Mouse (Mus musculus) G1E (cell line): ENCODE measurements around the gene Fopnl. TPM values are rescaled to one million over a fixed set of nuclear protein-coding genes. Genes with fewer than 3 reads are reported as not detected.

Experiments used
- ATAC-seq: 2 replicates; pipeline ENCODE4 v1.8.0; 2016; ENCODE audit warnings: mild to moderate bottlenecking; ENCODE audit not compliant: insufficient number of reproducible peaks, poor library complexity, low FRiP score, severe bottlenecking; ENCODE audit errors: extremely low read depth
- DNase-seq: peaks from one replicate; pipeline ENCODE4 v3.0.0; 2012; ENCODE audit warnings: low spot score
- H3K27me3 ChIP-seq: 2 replicates; pipeline ENCODE4 v1.6.1; 2012; ENCODE audit warnings: mild to moderate bottlenecking, low read length, inconsistent platforms; ENCODE audit not compliant: insufficient read depth
- H3K36me3 ChIP-seq: replicated peaks from 2 replicates; pipeline ENCODE3; 2012; ENCODE audit warnings: mild to moderate bottlenecking, inconsistent platforms
- H3K4me1 ChIP-seq: 2 replicates; pipeline ENCODE4 v1.6.1; 2012; ENCODE audit warnings: low read depth, low read length, inconsistent platforms, mixed read lengths; ENCODE audit not compliant: insufficient read depth
- H3K4me3 ChIP-seq: 2 replicates; pipeline ENCODE4 v1.5.1; 2012; ENCODE audit warnings: low read depth, mild to moderate bottlenecking, inconsistent platforms, low read length, moderate library complexity, mixed read lengths
- H3K9me3 ChIP-seq: replicated peaks from 2 replicates; pipeline ENCODE4 v1.6.1; 2012; ENCODE audit warnings: inconsistent platforms
- CTCF ChIP-seq: IDR thresholded peaks from 2 replicates; pipeline ENCODE4 v1.5.1; 2012; ENCODE audit warnings: low read depth, low read length, inconsistent platforms, mixed read lengths
- GATA1 ChIP-seq: IDR thresholded peaks from 2 replicates; pipeline ENCODE4 v1.6.1; 2012; ENCODE audit warnings: borderline replicate concordance, low read length, inconsistent platforms, mixed read lengths
- GATA2 ChIP-seq: IDR thresholded peaks from 2 replicates; pipeline ENCODE4 v1.6.1; 2012; ENCODE audit warnings: low read depth, low read length, inconsistent platforms, borderline replicate concordance
- POLR2AphosphoS5 ChIP-seq: IDR thresholded peaks from 2 replicates; pipeline ENCODE4 v1.6.1; 2012; ENCODE audit warnings: low read depth, low read length, inconsistent platforms; ENCODE audit not compliant: insufficient replicate concordance
- TAL1 ChIP-seq: conservative IDR thresholded peaks from 2 replicates; pipeline ENCODE4 v1.6.1; 2012; ENCODE audit warnings: low read depth, low read length, inconsistent platforms, mixed read lengths
- polyA plus RNA-seq: library from polyadenylated mRNA; stranded (reverse); fragments of >175 nt; gene quantifications from 2 replicates; pipeline ENCODE4 v1.2.3, GENCODE M21; 2012
- total RNA-seq, 2 experiments: library from RNA; stranded (forward) in 1 of 2; stranded (reverse) in 1 of 2; fragments of 200-1000 nt in 1 of 2; fragments of >200 nt in 1 of 2; fragmentation: Nextera tagmentation in 1 of 2; gene quantifications; 2 replicates each; pipeline ENCODE4 v1.2.3; 2014 to 2017

Gene Fopnl
- total RNA-seq (2014; fragmentation: Nextera tagmentation) (59.0 and 59.7 TPM in 2 replicates), total RNA-seq (2017) (73.1 and 76.6 TPM in 2 replicates), polyA plus RNA-seq (4.9 and 5.1 TPM in 2 replicates)

- H3K4me3 ChIP-seq: peak within 1 kb of the TSS; percentile 79
- peaks cover 28% of the 10 kb centered on the region for H3K36me3 ChIP-seq
- H3K4me1 ChIP-seq: peaks cover 31% of the 10 kb centered on the region
- peak; percentile 97 for DNase-seq
- H3K27me3 ChIP-seq: peaks cover 6% of the 10 kb centered on the region
- no peaks in the 10 kb centered on the region for H3K9me3 ChIP-seq
- no peak for TF ChIP-seq GATA1
- no peak for TF ChIP-seq POLR2AphosphoS5
- TF ChIP-seq TAL1: no peak
- no peak for TF ChIP-seq CTCF
- no peak for TF ChIP-seq GATA2
- peak; percentile 100 for ATAC-seq
Observed at GRCm38 (mm10) chr16:14316884-14317876, at the start of gene Fopnl. Gene Fopnl (minus strand): TSS chr16:14317405.

- no peaks in the 10 kb centered on the region for H3K9me3 ChIP-seq
- TF ChIP-seq POLR2AphosphoS5: no peak
- H3K36me3 ChIP-seq: peaks cover 72% of the 10 kb centered on the region
- no peaks in the 10 kb centered on the region for H3K27me3 ChIP-seq
- DNase-seq (no peak), ATAC-seq (no peak)
- no peak overlapping the region for H3K4me3 ChIP-seq
- H3K4me1 ChIP-seq: peaks cover 74% of the 10 kb centered on the region
Observed at GRCm38 (mm10) chr16:14366017-14366416, 48.8 kb upstream of the Fopnl start.

- TF ChIP-seq GATA1 (no peak), TAL1 (no peak; the same call in 1 of the 2 replicates), GATA2 (no peak)
- DNase-seq: no peak
- no peaks in the 10 kb centered on the region for H3K27me3 ChIP-seq
- no peak for ATAC-seq
- H3K9me3 ChIP-seq: no peaks in the 10 kb centered on the region
- peak overlapping the region; percentile 18; the same call in 1 of the 2 replicates for H3K4me3 ChIP-seq
- H3K4me1 ChIP-seq: peaks cover 74% of the 10 kb centered on the region
- peaks cover 66% of the 10 kb centered on the region for H3K36me3 ChIP-seq
Observed at GRCm38 (mm10) chr16:14365457-14365856, 48.3 kb upstream of the Fopnl start.

- ATAC-seq: no peak
- Histone ChIP-seq H3K27me3 (no peaks in the 10 kb centered on the region), H3K9me3 (no peaks in the 10 kb centered on the region), H3K36me3 (peaks cover 53% of the 10 kb centered on the region), H3K4me1 (peaks cover 71% of the 10 kb centered on the region), H3K4me3 (no peak overlapping the region)
- no peak for DNase-seq
- TF ChIP-seq GATA2 (no peak), POLR2AphosphoS5 (no peak), GATA1 (no peak), CTCF (no peak), TAL1 (no peak)
Observed at GRCm38 (mm10) chr16:14364066-14364465, 46.9 kb upstream of the Fopnl start.

- H3K4me1 ChIP-seq: peaks cover 72% of the 10 kb centered on the region
- H3K27me3 ChIP-seq: no peaks in the 10 kb centered on the region
- H3K36me3 ChIP-seq: peaks cover 48% of the 10 kb centered on the region
- TF ChIP-seq GATA2: no peak
- no peak for TF ChIP-seq TAL1
- TF ChIP-seq CTCF: no peak
- TF ChIP-seq POLR2AphosphoS5: no peak
- no peak for TF ChIP-seq GATA1
- H3K9me3 ChIP-seq: no peaks in the 10 kb centered on the region
- ATAC-seq: no peak
- no peak for DNase-seq
- H3K4me3 ChIP-seq: no peak overlapping the region
Observed at GRCm38 (mm10) chr16:14363496-14363895, 46.3 kb upstream of the Fopnl start.

- Histone ChIP-seq H3K4me1 (peaks cover 81% of the 10 kb centered on the region), H3K27me3 (no peaks in the 10 kb centered on the region), H3K9me3 (no peaks in the 10 kb centered on the region), H3K4me3 (peak overlapping the region; percentile 84), H3K36me3 (peaks cover 38% of the 10 kb centered on the region)
- no peak for DNase-seq
- ATAC-seq: no peak
- TF ChIP-seq GATA1: no peak
- TF ChIP-seq POLR2AphosphoS5: no peak
- no peak for TF ChIP-seq TAL1
- no peak for TF ChIP-seq GATA2
- TF ChIP-seq CTCF: no peak
Observed at GRCm38 (mm10) chr16:14362099-14362820, 45.1 kb upstream of the Fopnl start.
